Mouse (Mus musculus): ENCODE results near the gene 2210408I21Rik.

- TF ChIP-seq POLR2A (IDR thresholded peaks at IDR 0.05; ENCODE audit: low read depth, low read length) (no peak), CTCF (conservative IDR thresholded peaks at IDR 0.05; ENCODE audit: insufficient read depth, insufficient read length, low read depth, low read length) (no peak)
Observed at GRCm38 (mm10) chr13:77135621-77135981, 261 bp downstream of the 2210408I21Rik start.
